Mouse (Mus musculus): ENCODE results near the gene Ddx20.
A peak's percentile ranks its signal among the peaks of the same experiment; 100 is the strongest.

Gene Ddx20

DNA sequence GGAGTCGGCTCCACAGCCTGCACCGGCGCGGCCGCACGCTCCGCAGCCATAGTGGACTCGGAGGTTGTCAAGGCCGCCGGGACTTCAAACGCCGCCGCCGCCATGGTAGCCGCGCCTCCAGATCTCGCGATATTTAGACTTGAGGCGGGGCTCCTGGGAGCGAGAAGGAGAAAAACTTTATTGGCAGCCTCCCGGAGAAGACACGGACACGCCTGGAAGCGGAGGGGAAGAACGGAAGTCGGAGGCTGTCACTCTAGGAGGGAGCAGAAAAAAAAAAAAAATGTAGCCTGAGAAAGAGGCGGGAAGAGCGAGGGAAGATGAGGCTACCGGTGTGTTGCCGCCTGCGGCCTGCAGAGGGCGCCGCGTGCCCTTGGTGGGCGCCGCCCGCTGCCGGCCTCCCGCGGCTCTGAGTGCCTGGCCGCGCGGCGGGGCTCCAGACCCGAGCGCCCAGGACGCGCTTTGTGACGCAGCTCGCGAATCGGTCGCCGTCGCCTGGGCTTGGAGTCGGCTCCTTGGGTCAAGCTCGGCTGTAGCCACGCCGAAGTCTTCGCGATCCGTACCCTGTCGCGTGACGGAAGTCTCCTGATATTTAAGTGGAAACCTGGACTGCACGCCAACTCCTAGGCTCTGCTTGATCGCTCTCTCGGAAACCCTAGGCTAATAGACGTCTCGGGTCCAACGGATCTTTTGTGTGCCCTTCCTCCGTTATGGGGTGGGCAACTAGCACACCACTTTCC, at the start of gene Ddx20:
Gene Ddx20, minus strand, starts transcription at position 251 of the 737 bp plus-strand sequence.
- peak; percentile 87 for DNase-seq (ENCODE audit: low spot score)

DNA sequence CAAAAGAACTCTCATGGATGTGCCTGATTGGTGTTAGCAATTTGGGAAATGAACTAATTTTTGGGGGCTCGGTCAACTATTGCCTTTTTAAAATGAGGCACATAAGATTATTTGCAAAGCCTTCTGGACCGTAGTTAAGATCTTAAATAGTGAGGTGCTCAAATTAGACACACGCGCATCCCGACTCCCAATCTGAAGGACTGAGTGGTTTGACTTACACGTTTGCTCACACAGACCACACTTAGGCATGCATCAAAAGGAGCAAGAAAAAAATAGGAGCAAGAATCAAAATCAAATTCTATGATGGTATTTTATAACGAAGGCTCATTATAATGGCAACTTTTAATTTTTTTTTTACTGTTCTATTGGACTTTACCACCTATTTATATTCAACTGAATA, 49.7 kb upstream of the Ddx20 start:
- no peak for DNase-seq (ENCODE audit: low spot score)

DNA sequence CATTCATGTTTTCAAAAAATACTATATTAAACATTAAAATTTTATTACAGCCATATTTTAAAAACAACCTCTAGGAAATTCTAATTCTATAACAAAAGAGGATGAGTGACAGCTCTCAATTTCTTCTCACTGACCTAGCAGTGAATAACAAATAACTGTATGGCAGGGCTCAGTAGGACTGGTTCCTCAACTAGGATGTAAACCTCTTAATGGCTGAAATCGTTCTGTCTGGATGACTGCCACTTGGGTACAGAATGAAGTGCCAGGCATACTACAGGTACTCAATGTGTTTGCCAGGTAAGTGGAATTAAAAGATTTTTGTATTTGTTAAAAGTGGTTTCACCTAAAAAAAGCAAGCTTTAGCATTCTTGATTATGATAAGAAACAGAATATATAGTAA, 48.8 kb upstream of the Ddx20 start:
- DNase-seq (ENCODE audit: low spot score) = no peak

DNA sequence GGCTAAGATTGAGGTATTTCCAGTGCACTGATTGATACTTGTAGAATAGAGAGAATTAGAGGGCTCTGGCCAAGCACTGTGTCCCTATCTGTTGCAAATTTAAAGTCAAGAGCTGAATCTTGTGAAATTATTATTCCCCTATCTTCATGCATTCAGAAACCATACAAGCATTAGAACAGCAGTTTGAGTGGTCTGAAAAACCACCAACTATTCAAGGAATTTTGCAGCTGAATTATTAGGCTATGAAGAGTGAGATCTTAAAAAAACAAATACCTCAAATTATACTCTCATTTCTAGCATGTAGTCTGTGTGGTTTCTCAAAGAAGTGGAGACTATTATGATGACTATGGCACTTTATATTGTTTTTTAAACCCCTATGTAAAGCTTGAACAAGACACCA, 47.9 kb upstream of the Ddx20 start:
- no peak for DNase-seq (ENCODE audit: low spot score)

DNA sequence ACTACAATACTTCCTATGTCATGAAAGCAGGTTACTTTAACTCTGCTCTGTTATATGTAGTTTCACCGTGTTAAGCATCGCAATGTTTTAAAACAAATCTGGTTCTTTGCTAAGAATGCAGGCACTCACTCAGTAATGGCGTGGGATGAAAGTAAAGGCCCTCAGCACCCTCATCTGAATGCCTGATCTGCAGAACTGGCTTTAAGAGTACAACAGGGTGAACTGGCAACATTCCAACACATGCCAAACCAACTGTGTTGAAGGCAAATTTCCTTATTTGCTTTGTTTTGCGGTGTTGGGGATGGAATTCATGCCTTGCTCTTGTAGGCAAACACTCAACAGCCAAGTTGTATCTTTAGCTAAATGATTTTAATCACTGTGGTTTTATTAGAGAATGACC, 46.2 kb upstream of the Ddx20 start:
- no peak for DNase-seq (ENCODE audit: low spot score)

DNA sequence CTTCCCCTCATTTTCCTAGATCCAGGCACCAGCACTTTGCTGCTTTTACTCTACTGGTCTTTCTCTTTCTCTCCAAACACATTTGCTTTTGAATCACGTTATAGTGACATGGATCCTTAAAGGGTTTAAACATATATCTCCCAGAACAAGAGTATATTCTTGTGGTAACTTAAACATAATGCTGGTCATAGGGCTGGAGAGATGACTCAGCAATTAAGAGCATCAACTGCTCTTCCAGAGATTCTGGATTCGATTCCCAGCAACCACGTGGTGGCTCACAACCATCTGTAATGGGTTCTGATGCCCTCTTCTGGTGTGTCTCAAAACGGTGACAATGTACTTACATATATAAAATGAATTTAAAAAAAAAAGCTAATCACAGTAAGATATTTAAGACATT, 45.0 kb upstream of the Ddx20 start:
- DNase-seq (ENCODE audit: low spot score) = no peak

DNA sequence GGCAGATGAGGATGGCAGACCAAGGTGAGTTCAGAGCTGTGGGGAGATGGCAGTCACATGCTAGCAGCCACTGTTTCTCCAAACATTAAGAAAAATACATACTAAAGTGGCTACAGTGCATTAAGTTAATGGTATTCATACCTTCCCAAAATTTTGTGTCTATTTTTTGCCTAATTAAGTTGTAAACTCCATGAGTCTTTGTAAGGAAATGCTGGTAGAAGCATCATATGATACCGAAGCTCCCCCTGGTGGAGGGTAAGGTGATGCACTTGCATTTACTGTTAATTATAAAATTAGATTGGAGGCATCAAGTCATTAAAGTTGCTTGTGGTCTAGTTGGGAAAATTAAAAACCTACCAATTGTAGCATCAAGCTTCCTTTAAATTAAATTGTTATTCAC, 38.7 kb upstream of the Ddx20 start:
- DNase-seq (ENCODE audit: low spot score) = peak; percentile 59

DNA sequence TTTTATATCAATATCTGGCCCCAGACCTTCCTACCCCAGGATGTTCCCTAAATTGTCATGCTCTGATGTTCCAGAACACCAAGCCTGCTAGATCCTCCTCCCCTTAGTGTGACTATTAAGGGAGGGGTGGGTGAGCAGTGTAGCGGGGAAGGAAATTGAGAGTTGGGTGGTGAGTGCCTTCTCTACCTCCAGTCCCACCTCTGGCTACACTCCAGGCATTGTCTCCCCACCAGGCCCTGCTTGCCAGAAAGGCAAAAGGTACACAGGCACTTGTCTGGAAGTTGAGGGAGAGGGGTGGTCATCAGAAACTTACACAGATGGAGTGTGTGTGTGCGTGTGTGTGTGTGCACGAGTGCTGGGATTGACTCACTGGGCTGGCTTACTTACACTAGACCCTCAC, 35.1 kb upstream of the Ddx20 start:
- no peak for DNase-seq (ENCODE audit: low spot score)

DNA sequence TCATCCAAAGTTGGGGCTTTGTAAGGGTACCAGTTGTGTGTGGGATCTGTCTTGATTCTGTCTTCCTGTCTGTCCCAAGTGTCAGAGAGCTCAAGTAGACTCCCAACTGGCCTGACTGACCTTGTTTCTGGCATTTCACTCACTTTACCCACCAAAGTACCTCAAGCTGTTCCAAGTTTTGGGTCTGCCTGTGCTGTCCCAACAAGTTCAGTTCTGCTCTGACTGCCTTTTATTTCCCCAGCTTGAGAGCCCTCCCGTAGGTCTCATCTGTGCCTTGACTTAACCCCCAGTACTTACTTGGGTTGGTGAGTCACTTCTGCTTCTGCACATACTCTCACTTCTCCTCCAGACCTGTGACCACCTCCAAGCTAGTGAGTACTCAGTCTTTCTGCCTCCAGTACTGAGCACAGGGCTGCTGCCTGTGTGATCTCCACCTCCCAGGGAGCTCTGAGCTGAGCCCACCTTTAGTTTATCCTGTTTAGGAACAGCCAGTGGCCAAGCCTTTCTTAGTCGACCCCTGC, 34.4 kb upstream of the Ddx20 start:
- DNase-seq (ENCODE audit: low spot score) = no peak

DNA sequence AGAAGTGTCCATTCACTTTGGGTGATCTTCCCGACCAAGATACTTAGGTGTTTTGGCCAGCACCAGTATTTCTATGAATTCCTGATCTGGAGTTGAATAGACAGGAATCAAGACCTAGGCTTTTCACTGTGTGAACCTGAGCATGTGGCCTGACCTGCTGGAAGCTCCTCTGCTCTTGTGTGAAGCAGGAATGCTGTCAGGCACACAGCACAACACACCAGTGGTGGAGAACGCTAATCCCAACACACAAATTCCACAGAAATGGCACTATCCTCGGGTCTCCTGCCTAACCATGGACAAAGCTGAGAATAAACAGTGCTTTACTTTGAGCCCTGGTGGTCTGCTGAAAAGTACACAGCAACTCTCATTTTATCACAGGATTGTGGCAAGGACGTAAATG, 33.1 kb upstream of the Ddx20 start:
- no peak for DNase-seq (ENCODE audit: low spot score)

DNA sequence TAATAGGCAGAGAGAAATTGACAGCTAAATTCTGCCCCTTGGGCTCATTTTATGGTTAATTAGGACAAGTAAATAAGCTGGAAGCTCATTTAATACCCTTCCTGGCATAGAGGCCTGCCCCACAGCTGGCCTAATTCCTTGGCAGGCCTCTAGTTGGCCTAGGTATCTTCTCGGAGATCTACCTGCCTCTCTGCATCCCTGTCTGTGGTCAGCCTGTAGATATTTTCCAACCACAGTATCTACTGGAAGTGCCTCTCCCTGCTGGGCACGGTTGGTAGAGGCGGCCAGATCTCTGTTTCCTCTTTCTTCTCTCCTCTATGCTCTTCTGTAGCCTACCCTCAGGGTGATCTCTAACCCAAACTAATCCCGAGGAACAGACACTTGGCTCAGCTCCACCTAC, 32.6 kb upstream of the Ddx20 start:
- DNase-seq (ENCODE audit: low spot score) = no peak

DNA sequence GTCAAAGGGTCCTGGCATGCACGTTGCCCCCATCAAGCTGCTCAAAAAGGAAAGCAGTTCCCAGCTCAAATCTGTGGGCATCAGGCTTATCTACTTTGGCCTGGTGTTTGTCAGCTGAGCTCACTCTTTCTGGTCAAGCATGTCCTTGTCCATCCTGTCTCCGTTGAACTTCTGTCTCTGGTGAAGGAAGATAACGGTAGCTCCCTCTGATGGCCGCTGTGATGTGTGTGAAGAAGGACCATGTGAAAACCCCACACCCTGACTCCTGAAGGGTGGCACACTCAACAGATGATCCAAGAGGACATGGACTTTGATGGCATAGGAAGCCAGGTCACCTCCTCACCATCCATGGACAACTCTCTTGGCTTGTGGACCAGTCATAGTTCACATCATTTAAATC, 31.4 kb upstream of the Ddx20 start:
- no peak for DNase-seq (ENCODE audit: low spot score)

DNA sequence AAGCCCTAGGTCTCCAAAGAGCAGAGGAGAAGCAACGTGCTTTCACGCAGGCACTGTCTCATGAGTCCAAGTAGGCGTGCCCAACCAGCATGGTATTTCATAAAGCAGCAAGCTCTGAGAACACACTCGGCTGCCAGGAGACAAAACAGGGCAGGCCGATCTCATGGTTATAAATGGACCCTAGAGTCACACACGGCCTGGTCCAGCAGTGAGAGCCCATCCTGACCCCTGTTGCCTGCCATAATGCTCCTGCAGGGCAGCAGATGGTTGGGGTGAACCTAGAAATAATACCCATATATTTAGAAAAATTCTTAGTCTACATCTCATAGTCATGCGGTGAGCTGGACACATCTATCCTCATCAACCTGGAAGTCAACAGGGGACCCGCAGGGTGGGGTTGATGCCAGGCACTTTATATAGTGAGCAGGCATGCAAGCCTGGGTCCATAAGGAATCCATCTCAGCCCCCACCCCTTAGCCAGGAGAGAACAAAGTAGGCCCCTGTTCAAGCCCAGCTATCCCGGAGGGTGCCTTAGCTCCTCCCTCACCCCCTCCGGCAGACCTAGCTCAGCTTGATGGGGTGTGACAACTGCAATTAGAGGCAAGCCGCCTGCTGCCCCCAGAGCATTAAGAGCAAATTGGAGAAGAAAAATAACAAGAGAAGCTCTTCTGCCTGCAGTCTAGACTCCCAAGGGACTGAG, 30.6 kb upstream of the Ddx20 start:
- DNase-seq (ENCODE audit: low spot score) = no peak

DNA sequence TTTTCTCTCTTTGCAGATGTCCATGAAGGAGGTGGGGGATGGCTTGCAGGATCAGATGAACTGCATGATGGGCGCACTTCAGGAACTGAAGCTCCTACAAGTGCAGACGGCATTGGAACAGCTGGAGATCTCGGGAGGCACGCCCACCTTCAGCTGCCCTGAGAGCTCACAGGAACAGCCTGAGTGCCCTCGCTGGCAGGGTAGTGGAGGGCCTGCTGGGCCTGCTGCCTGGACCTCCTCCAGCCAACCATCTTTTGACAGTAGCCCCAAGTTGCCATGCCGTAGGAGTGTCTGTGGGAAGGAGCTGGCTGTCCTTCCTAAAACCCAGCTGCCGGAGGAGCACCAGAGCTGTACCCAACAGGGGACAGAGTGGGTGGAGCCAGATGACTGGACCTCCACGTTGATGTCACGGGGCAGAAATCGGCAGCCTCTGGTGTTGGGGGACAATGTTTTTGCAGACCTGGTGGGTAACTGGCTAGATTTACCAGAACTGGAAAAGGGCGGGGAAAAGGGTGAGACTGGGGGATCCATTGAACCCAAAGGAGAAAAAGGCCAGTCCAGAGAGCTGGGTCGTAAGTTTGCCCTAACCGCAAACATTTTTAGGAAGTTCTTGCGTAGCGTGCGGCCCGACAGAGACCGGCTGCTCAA, 29.1 kb upstream of the Ddx20 start:
- no peak for DNase-seq (ENCODE audit: low spot score)

DNA sequence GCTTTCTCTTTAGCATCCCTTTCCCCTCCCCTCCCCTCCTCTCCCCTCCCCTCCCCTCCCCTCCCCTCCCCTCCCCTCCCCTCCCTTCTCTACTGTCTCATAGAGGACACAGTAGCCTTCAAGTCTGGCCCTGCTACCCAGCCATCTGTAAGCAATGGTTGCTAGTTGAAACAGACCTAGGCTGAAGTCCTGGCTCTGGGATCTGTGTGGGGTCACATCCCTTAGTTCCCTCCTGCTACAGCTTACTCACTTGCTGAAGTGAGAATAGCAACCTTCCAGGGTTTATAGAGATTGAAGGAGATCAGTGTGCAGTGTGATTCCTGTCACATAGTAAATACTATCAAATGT, 27.4 kb upstream of the Ddx20 start:
- no peak for DNase-seq (ENCODE audit: low spot score)

DNA sequence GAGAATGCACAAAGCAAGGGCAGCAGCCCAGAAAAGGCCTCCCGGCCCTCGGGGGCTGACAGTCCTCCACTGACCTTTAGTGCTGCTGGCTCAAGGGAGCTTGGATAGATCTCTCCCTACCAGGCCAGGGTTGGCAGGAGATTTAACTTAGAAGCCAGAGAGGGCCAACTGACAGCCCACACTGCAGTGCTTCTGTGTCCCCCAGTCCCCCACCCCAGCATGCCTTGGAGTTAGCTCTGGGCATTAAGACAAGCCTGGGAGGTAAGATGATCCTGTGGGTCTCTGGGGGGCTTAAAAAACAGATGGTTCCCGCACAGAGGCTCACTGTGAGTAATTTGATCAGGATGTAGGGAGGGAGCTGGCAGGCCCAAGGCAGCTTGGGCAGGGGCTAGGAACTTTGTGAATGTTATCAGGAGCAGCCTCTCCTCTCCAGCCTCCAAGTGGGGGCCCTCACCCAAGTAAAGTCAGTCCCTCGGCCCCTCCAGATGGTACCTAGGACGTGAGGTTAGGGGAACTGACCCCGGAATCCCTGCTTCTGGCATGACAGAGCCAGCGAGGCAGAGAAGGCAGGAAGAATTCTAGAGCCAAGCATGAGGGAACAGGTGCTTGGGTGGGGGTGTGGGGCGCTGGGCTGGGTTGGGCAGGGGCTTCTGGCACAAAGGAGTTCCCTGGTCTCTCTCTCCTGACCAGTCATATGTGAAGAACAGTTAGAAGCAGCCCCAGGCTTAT, 26.9 kb upstream of the Ddx20 start:
- DNase-seq (ENCODE audit: low spot score) = no peak

DNA sequence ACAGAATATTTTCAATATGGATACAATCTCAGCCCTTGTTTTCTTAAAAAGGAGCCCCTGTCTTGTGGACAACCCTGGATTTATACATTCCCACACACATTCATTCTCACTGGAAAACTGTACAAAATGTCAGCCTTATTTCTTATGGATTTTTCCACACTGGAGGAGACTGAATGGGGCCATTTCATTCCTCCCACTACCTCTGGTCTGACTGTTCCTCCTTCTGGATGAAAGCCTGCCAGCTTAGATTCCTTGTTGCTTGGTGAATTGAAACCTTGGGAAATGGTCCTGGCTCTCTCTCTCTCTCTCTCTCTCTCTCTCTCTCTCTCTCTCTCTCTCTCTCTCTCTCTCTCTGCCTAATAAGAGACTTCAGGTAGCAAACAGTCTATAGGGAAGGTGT, 25.5 kb upstream of the Ddx20 start:
- no peak for DNase-seq (ENCODE audit: low spot score)

DNA sequence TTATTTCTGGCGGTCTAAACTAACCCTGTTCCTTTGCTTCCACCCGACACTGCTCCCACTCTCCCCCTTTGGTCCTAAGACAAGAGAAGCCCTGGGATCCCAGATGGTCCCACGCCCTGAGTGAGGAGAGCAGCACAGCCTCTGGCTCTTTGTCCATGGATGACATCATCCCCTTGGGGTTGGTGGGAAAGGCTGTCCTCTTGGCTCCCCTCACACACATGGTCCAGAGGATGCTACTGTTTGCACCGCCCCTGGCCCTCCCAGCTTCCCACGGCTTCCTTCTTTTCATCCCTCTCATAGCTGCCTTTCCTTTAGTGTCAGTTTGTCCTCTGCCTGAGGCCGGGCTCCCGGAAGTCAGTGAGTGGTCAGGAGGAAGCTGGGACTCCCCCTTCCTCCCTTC, 24.4 kb upstream of the Ddx20 start:
- DNase-seq (ENCODE audit: low spot score) = no peak

DNA sequence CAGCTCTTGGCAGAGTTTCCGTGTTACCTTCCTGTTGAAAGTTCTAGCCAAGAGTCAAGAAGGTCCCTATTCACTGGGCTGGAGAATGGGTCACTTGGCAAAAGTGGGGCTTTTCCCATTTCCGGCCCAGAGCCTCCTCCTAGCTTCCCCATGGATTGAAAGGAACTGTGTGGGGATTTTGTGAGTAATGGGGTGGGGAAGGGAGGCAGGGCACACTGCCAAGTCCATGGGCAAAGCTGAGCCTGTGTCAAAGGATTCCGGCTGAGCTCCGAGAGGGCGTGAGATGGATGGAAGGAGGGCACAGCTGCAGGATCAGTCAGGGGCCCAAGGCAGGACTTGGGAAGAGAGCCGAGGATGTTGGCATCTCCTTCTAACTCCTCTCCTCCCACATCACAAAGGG, 22.9 kb upstream of the Ddx20 start:
- DNase-seq (ENCODE audit: low spot score) = no peak

DNA sequence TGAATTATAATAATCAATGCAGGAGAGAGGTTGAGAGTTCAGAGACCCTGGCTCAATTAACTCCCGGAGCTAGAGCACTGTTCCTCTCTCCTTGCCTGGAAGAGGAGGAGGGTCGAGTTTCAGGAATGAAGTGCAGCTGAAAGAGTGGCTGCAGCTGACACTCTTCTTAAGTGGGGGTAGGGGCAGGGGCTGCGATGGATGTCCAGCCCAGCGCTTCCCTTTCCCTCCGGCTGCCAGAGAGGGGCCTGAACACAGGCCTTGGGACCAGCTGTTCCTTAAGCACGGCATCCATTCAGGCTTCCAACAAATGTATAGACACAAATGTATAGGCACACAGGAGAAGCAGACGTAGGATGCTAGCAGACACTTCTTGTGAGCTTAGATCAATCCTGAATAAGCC, 20.2 kb upstream of the Ddx20 start:
- DNase-seq (ENCODE audit: low spot score) = no peak

DNA sequence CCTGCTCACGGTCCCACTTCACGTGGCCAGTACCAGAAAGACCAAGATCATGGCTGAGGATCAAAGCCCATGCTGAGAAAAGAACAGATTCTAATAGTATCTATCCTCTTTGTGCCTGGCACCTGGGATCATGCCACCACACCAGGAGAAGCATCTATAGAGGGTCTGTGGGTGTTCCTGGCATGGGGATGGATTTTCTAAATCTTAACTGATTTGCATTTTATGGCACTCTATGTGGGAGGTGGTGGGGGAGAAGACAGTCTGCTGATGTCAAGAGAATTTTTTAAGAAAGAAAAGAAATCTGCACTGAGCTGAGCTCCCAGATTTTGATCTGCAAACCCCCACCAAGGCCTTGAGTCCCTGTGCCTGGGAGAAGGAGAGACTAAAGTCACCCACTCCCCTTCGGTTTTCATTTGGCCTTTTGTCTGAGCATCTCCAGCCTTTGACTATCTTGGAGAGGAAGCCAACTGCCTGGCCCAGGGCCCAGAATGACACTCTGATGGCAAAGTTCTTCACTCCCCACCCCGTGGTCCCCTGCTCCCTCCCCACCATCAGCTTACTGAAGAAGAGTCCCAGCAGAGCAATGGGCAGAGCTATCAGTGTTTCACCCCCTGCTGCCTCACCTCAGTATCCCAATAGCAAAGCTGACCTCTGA, 19.1 kb upstream of the Ddx20 start:
- DNase-seq (ENCODE audit: low spot score) = no peak

DNA sequence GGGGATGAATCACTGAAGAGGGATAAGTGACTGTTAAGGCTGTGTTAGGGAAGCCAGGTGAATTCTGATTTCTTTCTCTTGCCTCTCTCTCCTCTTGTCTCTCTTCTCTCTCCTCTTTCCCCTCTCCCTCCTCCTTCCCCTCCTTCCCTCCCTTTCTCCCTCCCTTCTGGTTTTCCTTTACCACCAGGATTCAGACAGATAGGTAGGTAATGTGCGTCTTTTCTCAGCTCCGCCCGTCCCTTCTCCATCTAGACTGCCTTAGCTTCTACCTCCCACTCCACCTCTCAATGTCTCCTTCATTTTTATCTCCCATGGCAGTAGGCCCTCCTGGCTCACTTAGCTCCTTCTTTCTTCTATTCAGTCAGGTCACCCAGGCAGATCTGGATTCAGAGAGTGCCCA, 18.2 kb upstream of the Ddx20 start:
- DNase-seq (ENCODE audit: low spot score) = no peak
